Mouse (Mus musculus) naive thymus-derived CD4-positive, alpha-beta T cell, adult 2 months (primary cell): ENCODE measurements at regions not wholly inside any gene's neighbourhood (a gene's known extent, or its start where the extent isn't known, plus 50 kb on each side); places are given as distances from the start of the nearest gene placed in this dataset.
A peak's percentile ranks its signal among the peaks of the same experiment; 100 is the strongest.

Experiments
- DNase-seq: peaks from one replicate; pipeline ENCODE4 v3.0.0-alpha.2; 2011; ENCODE audit warnings: low read depth

DNA sequence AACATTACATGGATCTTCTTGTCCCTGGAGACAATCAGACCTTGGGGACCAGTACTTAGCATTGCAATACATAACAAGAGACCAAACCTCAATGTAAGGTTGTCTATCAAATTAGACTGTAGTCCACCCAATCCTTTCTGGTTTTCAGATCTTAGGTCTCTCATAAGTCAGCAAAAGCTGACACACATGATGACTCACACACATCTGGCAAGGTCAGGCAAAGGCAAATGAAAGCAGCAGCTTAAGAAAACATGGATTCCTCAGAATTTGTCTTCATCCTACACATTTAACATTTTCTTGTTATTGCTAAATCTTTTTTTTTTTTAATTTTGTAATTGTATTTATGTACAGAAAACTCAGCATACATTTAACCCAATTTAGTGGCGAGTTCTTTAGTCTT lies 52.0 kb downstream of the Gm11983 start:
- DNase-seq = no peak

DNA sequence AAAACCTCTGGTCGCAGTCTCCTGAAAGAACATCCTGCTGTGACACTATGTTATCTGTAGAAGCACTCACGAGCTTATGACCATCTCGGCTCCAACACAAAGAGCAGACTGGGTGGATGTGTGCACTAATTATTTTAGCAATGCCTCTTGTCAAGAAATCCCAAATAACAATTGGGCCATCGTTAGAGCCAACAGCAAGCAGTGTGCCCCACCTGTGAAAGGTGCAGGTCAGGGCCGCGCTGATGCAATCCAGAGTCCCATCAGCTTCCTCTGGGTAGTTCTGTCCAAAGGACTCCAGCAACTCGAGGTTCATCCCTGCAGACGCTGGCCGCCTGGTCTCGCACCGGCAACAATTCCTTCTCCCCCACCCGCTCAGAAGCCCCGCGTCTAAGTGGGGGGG lies 54.6 kb downstream of the Gm11983 start:
- no peak for DNase-seq

DNA sequence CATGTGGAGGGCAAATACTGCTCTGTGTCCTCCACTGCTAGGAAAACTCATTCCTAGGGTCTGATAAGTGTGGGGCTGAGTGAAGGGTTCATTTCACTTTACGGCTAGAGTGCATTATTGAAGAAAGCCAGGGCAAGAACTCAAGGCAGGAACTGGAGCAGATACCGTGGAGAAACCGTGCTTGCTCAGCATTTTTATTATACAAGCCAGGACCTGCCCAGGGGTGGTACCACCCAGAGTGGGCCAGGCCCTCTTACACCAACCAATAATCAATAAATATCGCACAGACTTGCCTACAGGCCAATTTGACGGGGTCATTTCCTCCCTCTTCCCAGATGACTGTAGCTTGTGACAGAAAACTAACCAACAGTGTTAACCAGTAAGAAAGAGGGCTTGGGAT lies 57.7 kb downstream of the Gm11983 start:
- DNase-seq = no peak

DNA sequence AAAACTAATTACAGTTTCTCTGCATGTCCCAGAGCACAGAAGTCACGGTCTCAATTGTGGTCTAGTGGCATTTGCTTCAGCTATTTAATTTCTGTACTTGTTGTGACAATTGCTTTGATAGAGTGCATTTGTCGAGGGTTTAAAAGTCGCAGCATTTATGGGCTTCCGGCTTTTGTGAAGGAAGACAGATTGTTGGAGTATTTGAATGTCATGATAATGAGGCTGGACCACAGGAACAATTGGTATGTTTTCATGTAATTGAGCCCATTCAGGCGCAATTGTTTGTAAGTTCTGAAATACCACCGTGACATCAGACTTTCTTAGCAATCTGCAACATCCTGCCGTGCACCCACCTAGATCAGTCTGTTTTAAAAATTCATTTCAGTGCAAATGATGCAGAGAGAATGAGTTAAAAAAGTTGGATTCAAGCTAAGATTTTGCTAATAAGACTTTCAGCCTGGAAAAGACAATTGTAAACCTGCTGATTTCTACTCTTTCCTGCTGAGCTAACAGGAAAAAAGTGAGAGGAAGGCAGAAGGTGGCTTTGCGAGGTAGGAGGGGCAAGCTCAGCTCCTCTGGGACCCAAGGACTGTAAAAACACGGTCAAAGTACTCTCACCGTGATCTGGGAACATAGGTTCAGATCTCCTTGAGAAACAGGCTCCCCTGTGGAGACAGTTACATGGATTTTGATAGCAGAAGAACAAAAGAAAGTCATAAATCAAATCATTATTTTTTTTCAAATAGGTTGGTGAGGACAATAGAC lies 58.7 kb downstream of the Gm11983 start:
- DNase-seq = no peak

DNA sequence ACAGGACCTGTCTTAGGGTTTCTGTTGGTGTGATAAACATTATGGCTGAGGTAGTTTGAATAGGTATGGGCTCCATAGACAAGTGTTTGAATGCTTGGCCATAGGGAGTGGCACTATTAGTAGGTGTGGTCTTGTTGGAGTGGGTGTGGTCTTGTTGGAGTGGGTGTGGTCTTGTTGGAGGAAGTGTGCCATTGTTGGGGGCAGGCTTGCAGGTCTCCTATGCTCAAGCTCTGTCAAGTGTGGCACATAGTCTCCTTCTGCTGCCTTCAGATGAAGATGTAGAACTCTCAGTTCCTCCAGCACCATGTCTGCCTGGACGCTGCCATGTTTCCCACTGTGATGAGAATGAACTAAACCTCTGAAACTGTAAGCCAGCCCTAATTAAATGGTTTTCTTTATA lies 59.9 kb downstream of the Gm11983 start:
- DNase-seq = no peak

DNA sequence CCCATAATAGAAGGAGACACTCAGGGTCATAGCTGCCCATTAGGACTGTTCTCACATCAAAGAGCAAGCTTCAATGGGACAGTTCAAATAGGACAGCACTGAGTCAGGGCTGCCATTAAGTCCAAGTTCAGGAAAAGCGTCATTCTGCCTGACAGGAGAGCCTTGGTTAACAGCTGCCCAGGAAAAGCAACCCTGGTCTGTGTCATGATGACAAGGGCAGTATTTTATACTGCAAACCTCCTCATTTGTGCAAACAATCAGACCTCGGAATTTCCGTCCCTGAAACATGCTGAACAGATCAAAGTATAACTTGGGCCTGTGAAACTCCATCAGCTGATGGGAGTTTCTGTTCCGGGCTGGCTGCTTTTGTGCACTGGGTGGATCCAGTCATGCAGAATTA lies 62.8 kb downstream of the Gm11983 start:
- DNase-seq = no peak

DNA sequence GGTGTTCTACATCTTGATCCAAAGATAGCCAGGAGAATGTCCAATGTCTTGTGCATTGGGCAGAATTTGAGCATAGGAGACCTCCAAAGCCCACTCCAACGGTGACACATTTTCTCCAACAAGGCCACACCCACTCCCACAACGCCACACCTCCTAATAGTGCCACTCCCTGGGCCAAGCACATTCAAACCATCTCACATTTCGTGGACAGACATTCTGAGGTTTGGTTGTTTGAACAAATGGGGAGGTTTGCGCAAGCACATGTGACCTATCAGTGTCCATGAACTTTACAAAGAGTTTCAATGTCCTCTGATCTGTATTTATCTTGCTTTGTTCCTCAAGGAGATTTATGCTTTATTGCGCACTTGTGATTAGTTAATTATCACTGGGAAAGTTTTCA lies 63.5 kb downstream of the Gm11983 start:
- DNase-seq = no peak

DNA sequence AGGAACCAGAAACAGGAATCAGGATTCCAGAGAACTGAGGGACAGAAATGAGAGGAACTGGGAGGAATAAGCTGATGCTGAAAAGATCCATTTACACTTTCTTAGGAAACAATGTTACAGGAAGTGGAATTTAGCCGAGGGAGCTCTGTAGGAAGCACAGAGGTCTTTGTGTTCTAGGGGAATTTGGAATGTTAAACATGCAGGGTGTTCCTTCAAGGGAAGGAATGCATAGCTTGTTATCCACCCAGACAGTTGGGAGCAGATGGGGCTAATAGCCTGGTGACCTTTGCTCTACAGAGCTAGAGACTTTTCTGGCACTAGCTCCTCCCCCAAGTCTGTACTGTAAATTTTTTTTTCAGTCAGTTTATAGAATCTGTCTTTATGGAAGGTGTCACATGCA lies 64.1 kb downstream of the Gm11983 start:
- no peak for DNase-seq

DNA sequence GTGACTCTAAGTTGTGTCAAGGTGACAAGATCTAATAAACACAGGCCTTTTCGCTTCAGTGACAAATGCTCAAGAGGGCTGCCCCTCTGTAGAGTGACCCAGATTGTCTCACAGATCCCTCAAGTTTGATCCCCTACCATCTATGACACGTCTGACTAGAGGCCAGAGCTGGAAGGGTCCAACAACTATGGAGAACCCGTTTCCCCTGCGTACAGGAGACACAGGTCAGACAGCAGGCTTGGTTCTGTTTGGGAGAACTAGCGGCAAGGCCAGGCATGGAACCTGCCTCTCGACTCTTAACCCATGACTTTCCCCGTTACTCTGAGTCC lies 68.1 kb downstream of the Gm11983 start:
- no peak for DNase-seq

DNA sequence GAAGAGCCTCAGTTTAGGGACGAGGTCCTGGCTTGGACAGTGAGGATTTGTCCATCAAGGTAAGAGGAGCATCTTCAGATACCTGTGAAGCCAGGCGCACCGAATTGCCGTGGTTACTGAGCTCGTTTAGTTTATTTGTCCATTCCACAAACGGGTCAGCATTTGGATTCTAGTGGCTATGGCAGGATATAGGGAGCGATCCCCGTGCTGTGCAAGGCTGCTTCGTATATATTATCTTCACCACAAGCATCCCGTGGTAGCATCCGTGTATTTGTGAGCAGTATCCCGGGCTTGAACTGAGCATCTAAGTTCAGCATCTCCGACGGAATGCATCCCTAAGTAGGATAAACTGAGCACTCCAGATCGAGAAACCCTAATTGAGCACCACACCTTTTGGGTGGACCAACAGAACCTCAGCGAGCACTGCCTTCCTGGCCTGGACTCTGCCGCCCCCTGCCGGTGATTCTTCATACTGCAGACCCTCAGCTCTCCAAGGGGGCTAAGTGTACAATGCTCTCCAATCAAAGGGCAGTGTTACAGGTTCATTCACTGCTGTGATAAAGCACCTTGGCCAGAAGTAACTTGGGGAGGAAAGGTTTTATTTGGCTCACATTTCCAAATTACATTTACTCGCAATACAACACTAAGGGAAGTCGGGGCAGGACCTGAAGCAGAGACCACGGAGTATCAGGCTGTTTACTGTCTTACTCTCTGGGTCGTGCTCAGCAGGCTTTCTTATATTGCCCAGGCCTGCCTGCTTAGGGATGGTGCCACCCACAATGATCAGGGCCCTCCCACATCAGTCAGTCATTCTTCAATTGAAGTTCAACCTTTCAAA lies 68.6 kb downstream of the Gm11983 start:
- DNase-seq = peak; percentile 86

DNA sequence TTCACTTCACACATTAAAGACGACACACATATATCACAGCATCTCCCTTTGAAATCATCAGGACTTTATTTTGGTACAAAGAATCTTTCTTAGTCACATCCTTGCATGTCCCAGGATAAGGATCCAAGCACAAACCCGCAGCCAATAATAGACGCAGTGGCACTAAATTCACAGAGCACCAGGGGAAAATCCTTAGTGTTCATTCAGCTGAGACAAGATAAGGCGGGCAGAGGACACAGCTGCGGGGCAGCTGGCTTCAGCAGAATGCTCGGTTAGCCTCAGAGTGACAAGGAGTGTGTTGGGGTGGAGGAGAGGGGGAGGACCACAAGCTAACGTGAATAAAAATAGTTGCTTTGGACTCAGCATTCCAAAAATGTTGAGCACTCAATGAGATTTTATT lies 70.7 kb downstream of the Gm11983 start:
- DNase-seq = no peak

DNA sequence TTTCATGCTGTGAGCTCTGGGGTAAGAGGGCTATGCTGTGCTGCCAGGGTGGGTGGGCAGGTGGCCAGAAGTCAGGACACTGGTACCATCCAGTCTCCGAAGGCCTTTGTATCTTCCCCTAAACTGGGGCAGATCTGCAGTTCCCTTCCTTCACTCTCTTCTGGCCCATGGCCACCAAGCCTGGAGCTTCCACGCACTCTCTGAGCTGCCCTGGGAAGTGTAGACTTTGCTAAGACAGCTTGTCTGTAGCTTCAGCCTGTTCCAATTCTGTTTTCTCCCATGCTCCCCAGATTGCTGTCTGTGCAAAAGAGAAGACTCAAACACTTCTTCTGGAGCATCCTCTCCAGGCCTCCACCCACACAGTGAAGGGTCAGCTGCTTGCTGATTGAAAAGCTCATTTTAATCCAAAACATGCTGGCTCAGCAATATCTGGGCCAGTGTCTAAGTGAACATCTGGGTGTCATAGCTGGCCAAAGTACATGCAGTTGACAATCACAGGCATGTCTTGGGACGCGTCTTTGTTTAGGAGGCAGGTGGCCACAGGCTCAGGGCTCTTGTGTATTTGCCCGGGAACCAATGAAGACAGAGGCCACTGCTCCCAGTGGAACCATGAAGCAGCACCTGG lies 72.0 kb downstream of the Gm11983 start:
- DNase-seq = no peak

DNA sequence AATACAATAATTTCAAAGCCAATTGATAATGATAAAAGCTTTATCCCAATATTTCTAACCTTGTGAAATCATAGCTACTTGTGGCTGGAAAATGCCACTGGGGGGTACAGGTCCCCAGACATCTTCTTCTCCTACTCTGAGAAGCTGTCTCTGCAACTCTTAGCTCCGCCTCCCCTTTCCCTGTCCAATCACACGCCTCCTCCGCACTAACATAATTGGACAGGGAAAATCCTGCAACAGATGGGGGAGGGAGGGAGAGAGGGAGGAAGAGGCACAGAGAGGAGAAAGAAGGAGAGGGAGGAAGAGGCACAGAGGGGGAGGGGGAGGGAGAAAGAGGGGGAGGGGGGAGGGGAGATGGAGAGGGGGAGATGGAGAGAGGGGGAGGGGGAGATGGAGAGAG lies 73.3 kb downstream of the Gm11983 start:
- DNase-seq = no peak

DNA sequence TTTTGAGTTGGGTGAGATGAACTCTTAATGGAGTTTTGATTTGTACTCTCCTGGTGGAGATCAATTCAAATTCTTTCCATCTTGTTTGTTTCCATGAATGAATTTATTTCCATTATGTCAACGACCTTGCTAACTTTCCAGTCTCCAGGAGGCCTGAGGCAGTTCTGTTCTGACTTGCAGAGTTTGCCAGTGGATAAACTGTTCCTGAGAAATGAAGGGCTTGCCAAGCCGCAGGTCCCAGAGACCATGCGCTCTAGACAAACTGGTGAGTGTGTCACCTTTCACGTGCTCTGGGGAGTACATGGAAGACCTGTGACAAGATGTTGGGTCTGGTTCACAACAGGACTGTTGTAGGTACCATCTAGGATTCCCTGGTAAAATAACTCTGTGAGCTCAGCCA lies 74.5 kb downstream of the Gm11983 start:
- DNase-seq = no peak

DNA sequence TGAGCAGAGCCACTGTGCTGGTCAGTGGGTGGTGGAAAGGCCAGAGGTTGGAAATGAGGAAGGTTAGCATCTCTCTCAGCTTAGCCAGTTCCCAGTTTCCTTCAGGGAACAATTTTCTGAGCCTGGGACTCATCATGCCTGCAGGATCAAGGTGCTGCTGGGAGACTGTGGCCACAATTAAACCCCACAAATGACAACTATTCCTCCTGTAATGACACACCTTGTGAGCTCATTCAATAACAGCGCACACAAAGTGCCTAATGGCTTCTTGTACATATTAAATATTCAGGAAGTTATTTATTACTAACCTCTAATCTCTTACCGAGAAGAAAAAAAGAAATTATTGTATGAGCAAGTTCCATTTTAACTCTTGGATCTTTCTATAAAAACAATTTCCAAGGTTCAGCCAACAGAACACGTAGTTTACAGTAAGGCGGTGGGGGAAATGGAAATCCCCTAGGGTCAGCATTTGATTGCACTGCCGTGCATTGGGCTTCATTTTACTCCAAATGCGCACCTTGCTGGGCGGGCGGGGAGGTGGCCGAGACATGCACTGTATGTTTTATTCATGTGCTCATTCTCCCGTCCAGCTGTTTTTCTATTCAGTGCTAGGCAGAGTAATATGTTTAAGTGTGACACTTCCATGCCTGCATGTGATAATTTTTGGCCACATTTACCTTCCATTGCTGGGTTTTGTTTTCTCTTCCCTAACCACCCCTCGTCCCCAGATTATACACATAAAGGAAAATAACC lies 75.4 kb downstream of the Gm11983 start:
- no peak for DNase-seq

DNA sequence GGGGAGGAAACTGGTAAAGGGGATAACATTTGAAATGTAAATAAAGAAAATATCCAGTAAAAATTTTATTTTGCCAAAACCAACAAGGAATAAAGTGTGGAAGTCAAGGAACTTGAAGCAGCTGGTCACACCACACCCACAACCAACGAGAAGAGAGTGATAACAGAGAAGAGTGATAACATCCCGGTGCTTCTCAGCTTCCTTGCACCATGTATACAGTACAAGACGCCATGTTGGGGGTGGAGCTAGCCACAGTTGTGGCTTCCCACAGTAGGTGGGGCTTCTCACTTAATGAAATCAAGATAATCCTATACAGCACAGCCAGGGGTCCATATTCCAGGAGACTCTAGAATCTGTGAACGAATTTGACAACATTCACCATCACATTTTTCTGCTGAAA lies 77.9 kb downstream of the Gm11983 start:
- DNase-seq = no peak

DNA sequence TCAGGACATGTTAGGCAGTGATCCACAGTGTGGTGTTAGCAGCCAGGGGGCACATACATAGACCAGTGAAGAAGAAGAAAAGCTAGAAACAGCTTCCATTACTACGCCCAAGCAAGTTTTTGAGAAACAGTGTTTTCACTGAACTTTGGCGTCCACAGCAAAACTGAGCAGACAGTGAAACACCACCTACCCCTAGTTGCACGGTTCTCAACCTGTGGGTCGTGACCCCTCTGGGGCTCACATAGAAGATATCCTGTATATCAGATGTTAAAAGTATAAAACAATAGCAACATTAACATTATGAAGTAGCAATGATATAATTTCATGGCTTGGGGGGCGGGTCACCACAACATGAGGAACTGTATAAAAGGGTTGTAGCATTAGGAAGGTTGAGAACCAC lies 81.1 kb downstream of the Ramp3 start:
- DNase-seq = no peak

DNA sequence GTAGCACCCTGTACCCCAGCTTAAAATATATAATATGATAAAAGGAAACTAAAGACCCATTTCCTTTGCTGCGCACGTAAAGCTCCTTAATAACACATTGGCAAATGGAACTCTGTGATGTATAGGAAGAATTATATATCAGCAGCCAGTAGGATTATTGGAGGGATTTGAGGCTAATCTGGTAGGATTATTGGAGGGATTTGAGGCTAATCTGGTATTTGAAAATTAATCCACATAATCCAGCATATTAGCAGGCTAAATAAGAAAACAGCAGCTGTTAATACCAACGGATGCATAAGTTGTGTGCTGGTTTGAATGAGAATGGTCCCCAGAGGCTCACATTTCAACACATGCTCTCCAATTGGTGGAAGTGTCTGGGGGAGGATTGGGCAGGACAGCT lies 80.3 kb downstream of the Ramp3 start:
- DNase-seq = no peak

DNA sequence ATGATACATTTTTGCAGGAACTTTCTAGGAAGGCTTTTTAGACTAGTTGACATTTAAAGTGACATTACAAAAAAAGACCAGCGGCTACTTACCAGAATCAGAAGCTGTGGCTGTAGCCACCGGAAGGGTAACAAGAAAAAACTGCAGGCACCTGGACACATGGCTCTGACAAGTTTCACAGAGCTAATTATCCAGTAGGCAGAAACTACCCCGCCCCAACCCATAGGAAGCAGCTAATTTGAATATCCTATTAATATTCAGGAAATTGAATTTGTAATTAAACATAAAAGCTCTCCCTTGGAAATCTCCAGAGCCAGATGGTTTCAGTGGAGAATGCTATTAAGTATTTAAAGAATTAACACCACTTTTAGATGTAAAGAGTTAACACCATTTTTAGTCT lies 79.8 kb downstream of the Ramp3 start:
- no peak for DNase-seq

DNA sequence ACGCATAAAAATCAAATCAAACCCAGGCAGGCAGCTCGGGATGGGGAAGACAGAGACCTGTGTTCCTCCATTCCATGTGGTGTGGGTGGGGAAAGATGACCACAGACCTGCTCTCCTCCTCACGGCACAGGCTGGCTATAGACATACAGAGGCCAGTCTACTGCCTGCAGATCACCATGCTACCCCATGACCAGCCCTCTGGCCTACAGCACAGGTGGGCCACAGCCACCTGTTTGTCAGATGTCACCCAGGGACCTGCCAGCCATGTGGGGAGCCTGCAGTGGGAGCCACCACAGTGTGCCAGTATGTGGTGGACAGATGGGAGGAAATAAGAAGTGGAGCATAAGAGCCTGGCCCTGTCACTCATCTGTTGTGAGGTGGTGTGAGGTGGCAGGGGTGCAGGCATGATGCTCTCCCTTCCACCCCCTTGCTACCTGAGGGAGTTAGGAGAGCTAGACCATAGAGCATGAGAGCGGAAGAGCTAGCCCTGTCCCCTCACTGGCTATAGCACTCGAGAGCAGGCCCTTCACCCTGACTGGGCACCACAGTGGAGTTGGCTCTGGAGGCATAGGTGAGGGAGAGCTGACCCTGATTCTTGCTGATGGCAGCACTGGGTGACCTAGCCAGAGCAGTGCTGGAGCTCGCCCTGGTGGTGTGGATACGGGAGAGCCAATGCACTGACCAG lies 76.6 kb downstream of the Ramp3 start:
- no peak for DNase-seq

DNA sequence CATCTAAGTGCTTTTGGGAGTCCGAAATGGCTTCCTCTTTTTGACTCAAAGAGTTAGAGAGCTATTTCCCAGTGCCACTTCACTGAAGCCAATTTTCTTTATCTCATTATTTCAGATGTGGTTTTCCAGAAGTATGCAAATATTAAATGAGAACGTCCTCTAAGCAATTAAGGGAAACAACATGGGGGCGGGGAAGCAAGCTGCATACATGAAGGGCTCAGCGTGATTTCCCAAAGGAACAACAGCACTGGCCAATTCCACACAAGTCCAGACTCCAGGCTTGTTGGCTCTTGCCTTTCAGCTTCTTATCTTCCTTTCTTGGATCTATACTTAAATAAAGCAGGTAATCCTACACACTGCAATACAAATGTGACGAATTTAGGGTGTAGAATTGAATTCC lies 73.2 kb downstream of the Ramp3 start:
- no peak for DNase-seq
